Mouse (Mus musculus): ENCODE measurements around the gene Frmd5.

Frmd5 gene

GRCm38 (mm10) chr2:121621262-121622163 is 185.4 kb downstream of the Frmd5 start:
- no peak for DNase-seq (ENCODE audit: low read depth, low spot score)

GRCm38 (mm10) chr2:121620582-121621261 is 186.2 kb downstream of the Frmd5 start:
- no peak for DNase-seq (ENCODE audit: low read depth, low spot score)

- no peak for DNase-seq (ENCODE audit: low read depth, low spot score)
Measured at GRCm38 (mm10) chr2:121615199-121615559, 191.7 kb downstream of the Frmd5 start.

- no peak for DNase-seq (ENCODE audit: low read depth, low spot score)
Measured at GRCm38 (mm10) chr2:121614483-121615198, 192.2 kb downstream of the Frmd5 start.

GRCm38 (mm10) chr2:121612112-121612511 is 194.8 kb downstream of the Frmd5 start:
- DNase-seq (ENCODE audit: low read depth, low spot score): no peak

- DNase-seq (ENCODE audit: low read depth, low spot score): peak; percentile 19
Measured at GRCm38 (mm10) chr2:121610008-121610884, 196.6 kb downstream of the Frmd5 start.

- no peak for DNase-seq (ENCODE audit: low read depth, low spot score)
Measured at GRCm38 (mm10) chr2:121609141-121609724, 197.7 kb downstream of the Frmd5 start.

GRCm38 (mm10) chr2:121602397-121602796 is 204.5 kb downstream of the Frmd5 start:
- no peak for DNase-seq (ENCODE audit: low read depth, low spot score)

GRCm38 (mm10) chr2:121601543-121601942 is 205.3 kb downstream of the Frmd5 start:
- no peak for DNase-seq (ENCODE audit: low read depth, low spot score)

- no peak for DNase-seq (ENCODE audit: low read depth, low spot score)
Measured at GRCm38 (mm10) chr2:121600736-121601135, 206.2 kb downstream of the Frmd5 start.

GRCm38 (mm10) chr2:121598249-121598648 is 208.6 kb downstream of the Frmd5 start:
- no peak for DNase-seq (ENCODE audit: low read depth, low spot score)

- DNase-seq (ENCODE audit: low read depth, low spot score): no peak
Measured at GRCm38 (mm10) chr2:121596621-121597020, 210.3 kb downstream of the Frmd5 start.

- no peak for DNase-seq (ENCODE audit: low read depth, low spot score)
Measured at GRCm38 (mm10) chr2:121594660-121595291, 212.1 kb downstream of the Frmd5 start.

GRCm38 (mm10) chr2:121594131-121594530 is 212.8 kb downstream of the Frmd5 start:
- no peak for DNase-seq (ENCODE audit: low read depth, low spot score)

GRCm38 (mm10) chr2:121588309-121588694 is 218.6 kb downstream of the Frmd5 start:
- no peak for DNase-seq (ENCODE audit: low read depth, low spot score)

- DNase-seq (ENCODE audit: low read depth, low spot score): peak; percentile 40
Measured at GRCm38 (mm10) chr2:121587523-121588308, 219.2 kb downstream of the Frmd5 start.

- no peak for DNase-seq (ENCODE audit: low read depth, low spot score)
Measured at GRCm38 (mm10) chr2:121584705-121585104, 222.2 kb downstream of the Frmd5 start.

- no peak for DNase-seq (ENCODE audit: low read depth, low spot score)
Measured at GRCm38 (mm10) chr2:121583468-121584116, 223.3 kb downstream of the Frmd5 start.

GRCm38 (mm10) chr2:121582809-121583376 is 224.0 kb downstream of the Frmd5 start:
- no peak for DNase-seq (ENCODE audit: low read depth, low spot score)
